Mouse (Mus musculus): Measurements from ENCODE around the gene Wdr70.

GRCm38 (mm10) chr15:8088715-8089114, 10.3 kb downstream of the Wdr70 start:
- TF ChIP-seq TAL1 (IDR thresholded peaks at IDR 0.05; ENCODE audit: low read length) (no peak), GATA1 (IDR thresholded peaks at IDR 0.05; ENCODE audit: low read length) (no peak)

All from erythroblast, embryonic 14.5 days (primary cell).